ENCODE assay signal across 18 mouse cellular contexts in genomic region chr9:49534958-49535357, GRCm38 (mm10). TPM values are rescaled to one million over a fixed set of nuclear protein-coding genes. Genes with fewer than 3 reads are reported as not detected.
DNase-seq lines count a peak whose midpoint lies in the region; ATAC-seq lines count a peak whose summit lies in the region.
"Had no signal": no experiment of that assay in that cellular context is flagged by ENCODE, and none has a peak within 500 bp of the region (broad histone marks: within the 10 kb centered on the region; RNA-seq: fewer than 3 reads in every experiment).

No protein-coding gene starts in this region.

- ATAC-seq in forebrain, embryonic 14.5 days, result no peak
- 0 out of 2 replicates have a peak, but pooled peaks have one; percentile 43 for ATAC-seq in hindbrain, embryonic 16.5 days
- no peak for ATAC-seq in midbrain, embryonic 14.5 days (ENCODE audit: low FRiP score, low TSS enrichment)
- no peak for ATAC-seq in inflammation-experienced regulatory T-cells, adult 6 months
- ATAC-seq: intestine, postnatal 0 days had no signal

- H3K36me3 ChIP-seq in forebrain, embryonic 10.5 days (replicated peaks), result no peaks in the 10 kb centered on the region
- H3K36me3 ChIP-seq in forebrain, embryonic 14.5 days (ENCODE audit: control insufficient read depth, insufficient read depth, low read length), result peaks cover 15% of the 10 kb centered on the region; the same call in 1 of the 2 replicates
- no peaks in the 10 kb centered on the region for H3K36me3 ChIP-seq in hindbrain, embryonic 16.5 days (ENCODE audit: control insufficient read depth, insufficient read depth, low read length)
- peaks cover 49% of the 10 kb centered on the region for H3K36me3 ChIP-seq in midbrain, embryonic 14.5 days (ENCODE audit: control insufficient read depth, insufficient read depth, low read length)
- H3K36me3 ChIP-seq: heart, embryonic 12.5 days had no signal

- DNase-seq in forebrain, embryonic 10.5 days (ENCODE audit: extremely low spot score, low spot score), result no peak
- DNase-seq in forebrain, embryonic 14.5 days (ENCODE audit: low spot score), result no peak
- DNase-seq in embryo, embryonic 10.5 days (ENCODE audit: low spot score), result peak; percentile 63
- DNase-seq in midbrain, embryonic 14.5 days, result peak; percentile 45
- DNase-seq in left cerebral cortex, postnatal 14 days (ENCODE audit: low spot score in 2 of 2), result no peak
- no peak for DNase-seq in cerebellum, adult 8-10 months
- DNase-seq: adrenal gland, postnatal 10 days; cerebellum, adult 2 months; gastrocnemius, postnatal 36 days; heart, postnatal 36 days; thymus, postnatal 4 days had no signal

- no peaks in the 10 kb centered on the region for H3K9me3 ChIP-seq in forebrain, embryonic 10.5 days
- no peaks in the 10 kb centered on the region for H3K9me3 ChIP-seq in forebrain, embryonic 14.5 days (replicated peaks; ENCODE audit: control insufficient read depth, low read length)
- no peaks in the 10 kb centered on the region for H3K9me3 ChIP-seq in hindbrain, embryonic 16.5 days (ENCODE audit: control insufficient read depth, low read length)
- no peaks in the 10 kb centered on the region for H3K9me3 ChIP-seq in midbrain, embryonic 14.5 days (ENCODE audit: control insufficient read depth, low read length)
- H3K9me3 ChIP-seq: heart, embryonic 12.5 days; limb, embryonic 13.5 days had no signal

- no peak overlapping the region for H3K4me3 ChIP-seq in forebrain, embryonic 10.5 days
- H3K4me3 ChIP-seq in forebrain, embryonic 14.5 days (ENCODE audit: low read depth, low read length), result no peak overlapping the region
- no peak overlapping the region for H3K4me3 ChIP-seq in hindbrain, embryonic 16.5 days (ENCODE audit: low read length)
- H3K4me3 ChIP-seq in midbrain, embryonic 14.5 days (replicated peaks; ENCODE audit: low read depth, low read length), result no peak overlapping the region
- H3K4me3 ChIP-seq: heart, embryonic 12.5 days; limb, embryonic 13.5 days had no signal

- H3K27ac ChIP-seq in forebrain, embryonic 10.5 days, result 0 out of 2 replicates have a peak overlapping the region, but pooled peaks have one; percentile 77
- no peak overlapping the region for H3K27ac ChIP-seq in forebrain, embryonic 14.5 days (ENCODE audit: low read depth, low read length)
- H3K27ac ChIP-seq in hindbrain, embryonic 16.5 days (ENCODE audit: low read depth, low read length), result no peak overlapping the region
- H3K27ac ChIP-seq in midbrain, embryonic 14.5 days (replicated peaks; ENCODE audit: low read depth, low read length), result peak overlapping the region; percentile 49; the same call in 1 of the 2 replicates
- H3K27ac ChIP-seq: limb, embryonic 13.5 days; liver, embryonic 14.5 days had no signal

- H3K9ac ChIP-seq in forebrain, embryonic 14.5 days (ENCODE audit: low read length), result no peak overlapping the region
- no peak overlapping the region for H3K9ac ChIP-seq in hindbrain, embryonic 16.5 days (ENCODE audit: low read depth, low read length)
- H3K9ac ChIP-seq in midbrain, embryonic 14.5 days (replicated peaks; ENCODE audit: low read length), result no peak overlapping the region
- H3K9ac ChIP-seq: heart, embryonic 12.5 days; limb, embryonic 13.5 days; liver, embryonic 14.5 days had no signal

- no peak overlapping the region for H3K4me2 ChIP-seq in forebrain, embryonic 14.5 days (ENCODE audit: low read length)
- H3K4me2 ChIP-seq in hindbrain, embryonic 16.5 days (ENCODE audit: low read length), result no peak overlapping the region
- no peak overlapping the region for H3K4me2 ChIP-seq in midbrain, embryonic 14.5 days (ENCODE audit: low read length)
- H3K4me2 ChIP-seq: heart, embryonic 12.5 days; limb, embryonic 13.5 days had no signal

- H3K4me1 ChIP-seq in forebrain, embryonic 10.5 days, result peaks cover 61% of the 10 kb centered on the region
- H3K4me1 ChIP-seq in forebrain, embryonic 14.5 days (ENCODE audit: control insufficient read depth, insufficient read depth, low read length), result peaks cover 13% of the 10 kb centered on the region
- H3K4me1 ChIP-seq in hindbrain, embryonic 16.5 days (ENCODE audit: control insufficient read depth, insufficient read depth, low read depth, low read length), result peaks cover 14% of the 10 kb centered on the region
- H3K4me1 ChIP-seq in midbrain, embryonic 14.5 days (ENCODE audit: control insufficient read depth, insufficient read depth, low read length), result peaks cover 17% of the 10 kb centered on the region

- 56% methylated on average over 4 of the region's 4 CpGs for WGBS in forebrain, embryonic 10.5 days
- WGBS in forebrain, embryonic 14.5 days, result 56% methylated on average over 4 of the region's 4 CpGs
- WGBS in hindbrain, embryonic 16.5 days, result 40% methylated on average over 4 of the region's 4 CpGs
- 48% methylated on average over 4 of the region's 4 CpGs for WGBS in midbrain, embryonic 14.5 days

- intact Hi-C loops in left cerebral cortex, postnatal 14 days (cut with DNase I), result no loop called here

- no peaks in the 10 kb centered on the region for H3K27me3 ChIP-seq in forebrain, embryonic 10.5 days (ENCODE audit: poor library complexity, severe bottlenecking)
- no peaks in the 10 kb centered on the region for H3K27me3 ChIP-seq in forebrain, embryonic 14.5 days (replicated peaks; ENCODE audit: control insufficient read depth, insufficient read depth, low read length)
- H3K27me3 ChIP-seq in hindbrain, embryonic 16.5 days (replicated peaks; ENCODE audit: control insufficient read depth, insufficient read depth, low read length), result no peaks in the 10 kb centered on the region
- H3K27me3 ChIP-seq in midbrain, embryonic 14.5 days (ENCODE audit: control insufficient read depth, insufficient read depth, low read length), result no peaks in the 10 kb centered on the region
- H3K27me3 ChIP-seq: CH12.LX; heart, embryonic 12.5 days; limb, embryonic 13.5 days had no signal

RNA-seq across cellular contexts. Expression of gene Ttc12, which starts 48.9 kb away (rescaled TPM):
- polyA plus RNA-seq in forebrain, embryonic 10.5 days (2016; fragmentation: Nextera tagmentation; extraction: Ambion mirVana), result 1.3 and 1.6 TPM in 2 replicates
- 0.98 and 1.0 TPM in 2 replicates for polyA plus RNA-seq in forebrain, embryonic 14.5 days (2014; fragmentation: Nextera tagmentation; extraction: Ambion mirVana)
- polyA plus RNA-seq in hindbrain, embryonic 16.5 days (2015; fragmentation: Nextera tagmentation; extraction: Ambion mirVana), result 2.1 and 2.6 TPM in 2 replicates
- polyA plus RNA-seq in midbrain, embryonic 14.5 days (2014; fragmentation: Nextera tagmentation; extraction: Ambion mirVana), result 0.94 and 1.9 TPM in 2 replicates
- 1 to 10 TPM; 1.1 to 1.3 TPM for total RNA-seq in left cerebral cortex, postnatal 14 days (2021)
- polyA plus RNA-seq in inflammation-experienced regulatory T-cells, adult 6 months (2017; shearing (Covaris generic)), result not detected

Comparison
In these comparisons a context has a peak if more than half of its experiments do, and no peak if none do; other contexts are left out.
1. H3K27ac ChIP-seq: peak in forebrain, embryonic 10.5 days (single experiment) and midbrain, embryonic 14.5 days (single experiment); none in forebrain, embryonic 14.5 days (single experiment) and hindbrain, embryonic 16.5 days (single experiment).
2. DNase-seq: peak in embryo, embryonic 10.5 days (single experiment) and midbrain, embryonic 14.5 days (single experiment); none in forebrain, embryonic 10.5 days (single experiment), forebrain, embryonic 14.5 days (single experiment), left cerebral cortex, postnatal 14 days (0 of 2) and cerebellum, adult 8-10 months (single experiment).